Mouse (Mus musculus) liver, postnatal 0 days (tissue): ENCODE results near the gene Ank.
"Not testable (repeated sequence)": the region's sequence is repeated elsewhere in the genome, so short reads cannot be mapped to it uniquely, and the experiment has no call there.

Experiments used
- CTCF ChIP-seq: sonication (generic); IDR thresholded peaks from 2 replicates; pipeline ENCODE4 v1.5.1; 2016; ENCODE audit warnings: antibody characterized with exemption, low read depth
- EP300 ChIP-seq: IDR thresholded peaks from 2 replicates; pipeline ENCODE4 v1.6.1; 2016; ENCODE audit warnings: antibody characterized with exemption, low read depth, mild to moderate bottlenecking

DNA sequence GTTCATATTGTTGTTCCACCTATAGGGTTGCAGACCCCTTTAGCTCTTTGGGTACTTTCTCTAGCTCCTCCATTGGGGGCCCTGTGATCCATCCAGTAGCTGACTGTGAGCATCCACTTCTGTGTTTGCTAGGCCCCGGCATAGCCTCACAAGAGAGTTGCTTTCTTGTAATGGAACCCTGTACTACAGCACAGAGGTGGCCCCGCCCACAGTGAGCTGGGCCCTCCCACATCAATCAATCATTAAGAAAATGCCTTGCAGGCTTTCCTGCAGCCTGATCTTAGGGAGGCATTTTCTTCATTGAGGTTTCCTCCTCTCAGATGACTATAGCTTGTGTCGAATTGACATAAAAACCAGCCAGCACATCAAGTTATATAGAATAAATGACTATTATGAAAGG, 3.9 kb downstream of the Ank start:
- not testable (repeated sequence) for TF ChIP-seq CTCF, EP300
